Mouse (Mus musculus): ENCODE measurements at regions not wholly inside any gene's neighbourhood (a gene's known extent, or its start where the extent isn't known, plus 50 kb on each side); places are given as distances from the start of the nearest gene placed in this dataset.
A peak's percentile ranks its signal among the peaks of the same experiment; 100 is the strongest.
"Not testable (repeated sequence)": the region's sequence is repeated elsewhere in the genome, so short reads cannot be mapped to it uniquely, and the experiment has no call there.

- DNase-seq (ENCODE audit: low read depth, low spot score): no peak
These were observed 77.4 kb downstream of the Tfpi2 start for GRCm38 (mm10) chr6:3911284-3911683.

- DNase-seq (ENCODE audit: low read depth, low spot score): no peak
These were observed 84.0 kb downstream of the Tfpi2 start for GRCm38 (mm10) chr6:3904704-3905103.

- DNase-seq (ENCODE audit: low read depth, low spot score): not testable (repeated sequence)
These were observed 111.3 kb upstream of the Calcr start for GRCm38 (mm10) chr6:3875816-3876215.

GRCm38 (mm10) chr6:3874826-3875225 is 110.3 kb upstream of the Calcr start:
- not testable (repeated sequence) for DNase-seq (ENCODE audit: low read depth, low spot score)

- peak; percentile 28 for DNase-seq (ENCODE audit: low read depth, low spot score)
These were observed 96.5 kb upstream of the Calcr start for GRCm38 (mm10) chr6:3861046-3861445.

GRCm38 (mm10) chr6:3860587-3860975 is 96.1 kb upstream of the Calcr start:
- DNase-seq (ENCODE audit: low read depth, low spot score): no peak

- no peak for DNase-seq (ENCODE audit: low read depth, low spot score)
These were observed 95.5 kb upstream of the Calcr start for GRCm38 (mm10) chr6:3859942-3860586.

GRCm38 (mm10) chr6:3850146-3850545 is 85.6 kb upstream of the Calcr start:
- no peak for DNase-seq (ENCODE audit: low read depth, low spot score)

All from brain, embryonic 18.5 days (tissue).